Mouse (Mus musculus) kidney, embryonic 16.5 days (tissue): ENCODE results near the gene Nupr1l. TPM values are rescaled to one million over a fixed set of nuclear protein-coding genes. Genes with fewer than 3 reads are reported as not detected.
"Not testable (repeated sequence)": the region's sequence is repeated elsewhere in the genome, so short reads cannot be mapped to it uniquely, and the experiment has no call there.

Experiments
- ATAC-seq: fragments of 200-750 bp; cut with Nextera tagmentation; 2 replicates; pipeline ENCODE4 v1.8.0; 2017; ENCODE audit warnings: moderate TSS enrichment; ENCODE audit not compliant: low FRiP score, low TSS enrichment
- H3K27ac ChIP-seq: fragments of 300-500 bp; sonication (generic); 2 replicates; pipeline ENCODE4 v1.5.1; 2014; ENCODE audit warnings: low read length
- H3K27me3 ChIP-seq: fragments of 300-500 bp; sonication (generic); 2 replicates; pipeline ENCODE4 v1.6.1; 2014; ENCODE audit warnings: low read length, control low read depth, mixed read lengths; ENCODE audit not compliant: insufficient read depth
- H3K36me3 ChIP-seq: fragments of 300-500 bp; sonication (generic); 2 replicates; pipeline ENCODE4 v1.6.1; 2014; ENCODE audit warnings: low read length, control low read depth, mixed read lengths; ENCODE audit not compliant: insufficient read depth
- H3K4me1 ChIP-seq: fragments of 300-500 bp; sonication (generic); 2 replicates; pipeline ENCODE4 v1.6.1; 2014; ENCODE audit warnings: low read length, control low read depth, mixed read lengths; ENCODE audit not compliant: insufficient read depth
- H3K4me2 ChIP-seq: fragments of 300-500 bp; sonication (generic); replicated peaks from 2 replicates; pipeline ENCODE4 v1.6.1; 2014; ENCODE audit warnings: low read depth, low read length
- H3K4me3 ChIP-seq: fragments of 300-500 bp; sonication (generic); 2 replicates; pipeline ENCODE4 v1.5.1; 2014; ENCODE audit warnings: mild to moderate bottlenecking, low read length
- H3K9ac ChIP-seq: fragments of 300-500 bp; sonication (generic); replicated peaks from 2 replicates; pipeline ENCODE4 v1.6.1; 2014; ENCODE audit warnings: low read length
- H3K9me3 ChIP-seq: fragments of 300-500 bp; sonication (generic); 2 replicates; pipeline ENCODE4 v1.6.1; 2016; ENCODE audit warnings: low read length, control low read depth
- WGBS: fragments of 180-500 bp; shearing (Covaris S2); extraction: QIAGEN DNeasy Blood & Tissue Kit; methylation state at CpG from one replicate; pipeline ENCODE4 v1.1.7; 2014; 5-methylcytosine and 5-hydroxymethylcytosine counted together
- polyA plus RNA-seq: library from polyadenylated mRNA; unstranded; fragments of >200 nt; fragmentation: Nextera tagmentation; extraction: Ambion mirVana; gene quantifications from 2 replicates; pipeline ENCODE4 v1.2.1, GENCODE M21; 2015

Gene Nupr1l
- polyA plus RNA-seq, 1 experiment from 2014 or later: 4.4 TPM

- no peaks in the 10 kb centered on the region for H3K36me3 ChIP-seq
Observed at GRCm38 (mm10) chr5:129909591-129909990, 1.3 kb downstream of the Nupr1l start.

GRCm38 (mm10) chr5:129914024-129914423, 5.7 kb downstream of the Nupr1l start:
- H3K4me1 ChIP-seq: peaks cover 1% of the 10 kb centered on the region
- no peaks in the 10 kb centered on the region for H3K27me3 ChIP-seq
- H3K36me3 ChIP-seq: no peaks in the 10 kb centered on the region
- no peaks in the 10 kb centered on the region for H3K9me3 ChIP-seq
- H3K9ac ChIP-seq: no peak overlapping the region
- no peak for ATAC-seq
- H3K4me3 ChIP-seq: no peak overlapping the region
- no peak overlapping the region for H3K4me2 ChIP-seq
- no peak overlapping the region for H3K27ac ChIP-seq
- 46% methylated on average over 2 of the region's 2 CpGs for WGBS

More at GRCm38 (mm10) chr5:129909591-129909990, 1.3 kb downstream of the Nupr1l start:
- Histone ChIP-seq H3K4me3 (no peak overlapping the region), H3K27me3 (no peaks in the 10 kb centered on the region), H3K9ac (no peak overlapping the region), H3K27ac (no peak overlapping the region), H3K4me1 (peaks cover 11% of the 10 kb centered on the region), H3K4me2 (no peak overlapping the region), H3K9me3 (no peaks in the 10 kb centered on the region)
- WGBS: 78% methylated on average over 7 of the region's 7 CpGs
- ATAC-seq: no peak

- H3K36me3 ChIP-seq, H3K9me3 ChIP-seq, H3K4me2 ChIP-seq, H3K27me3 ChIP-seq, H3K4me1 ChIP-seq, H3K4me3 ChIP-seq, H3K27ac ChIP-seq, ATAC-seq, H3K9ac ChIP-seq: not testable (repeated sequence)
- 84% methylated on average over 11 of the region's 11 CpGs for WGBS
Observed at GRCm38 (mm10) chr5:129915491-129915890, 7.2 kb downstream of the Nupr1l start.

DNA sequence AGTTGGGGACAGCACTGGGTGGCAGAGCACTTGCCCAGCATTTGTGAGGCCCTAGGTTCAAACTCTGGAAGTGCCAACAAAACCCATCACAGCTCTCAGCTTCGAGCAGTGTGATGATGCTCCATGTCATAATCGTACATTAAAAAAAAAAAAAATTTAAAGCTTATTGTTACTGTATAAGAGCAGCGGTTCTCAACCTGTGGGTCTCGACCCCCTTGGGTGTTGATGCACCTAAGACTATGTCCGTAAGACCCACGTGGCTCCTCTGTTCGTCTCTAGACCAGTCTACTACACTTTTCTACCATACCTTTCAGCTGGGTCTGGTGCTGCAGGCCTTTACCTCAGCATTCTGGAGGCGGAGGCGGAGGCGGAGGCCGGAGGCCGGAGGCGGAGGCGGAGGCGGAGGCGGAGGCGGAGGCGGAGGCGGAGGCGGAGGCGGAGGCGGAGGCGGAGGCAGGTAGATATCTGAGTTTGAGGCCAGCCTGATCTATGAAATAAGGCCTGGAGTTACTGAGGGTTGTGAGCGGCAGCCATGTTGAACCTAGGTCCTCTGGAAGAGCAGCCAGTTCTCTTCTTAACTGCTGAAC, 9.8 kb downstream of the Nupr1l start:
- no peak overlapping the region for H3K4me3 ChIP-seq
- WGBS: 91% methylated on average over 24 of the region's 24 CpGs

DNA sequence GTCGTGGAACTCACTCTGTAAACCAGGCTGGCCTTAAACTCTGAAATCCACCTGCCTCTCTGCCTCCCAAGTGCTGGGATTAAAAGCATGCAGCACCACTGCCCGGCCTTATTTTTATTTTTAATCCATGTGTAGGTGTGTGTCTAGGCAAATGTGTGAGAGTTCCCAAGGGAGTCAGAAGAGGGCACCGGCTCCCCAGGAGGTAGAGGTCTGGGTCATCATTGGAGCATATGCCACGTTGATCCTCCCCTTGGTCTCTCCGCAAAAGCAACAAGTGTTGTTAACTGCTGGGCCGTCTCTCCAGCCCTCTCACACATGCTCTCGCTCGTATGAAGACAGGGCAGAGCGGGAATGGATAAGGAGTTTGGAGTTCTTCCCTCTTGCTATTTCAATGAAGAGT, 10.4 kb downstream of the Nupr1l start:
- Histone ChIP-seq H3K9me3 (no peaks in the 10 kb centered on the region), H3K9ac (no peak overlapping the region), H3K4me1 (no peaks in the 10 kb centered on the region), H3K4me3 (no peak overlapping the region), H3K4me2 (no peak overlapping the region), H3K36me3 (no peaks in the 10 kb centered on the region), H3K27me3 (no peaks in the 10 kb centered on the region), H3K27ac (no peak overlapping the region)
- WGBS: 81% methylated on average over 9 of the region's 9 CpGs
- no peak for ATAC-seq

More for the DNA sequence above, 9.8 kb downstream of the Nupr1l start:
- no peak overlapping the region for H3K9ac ChIP-seq
- H3K4me2 ChIP-seq: no peak overlapping the region
- ATAC-seq: no peak
- H3K9me3 ChIP-seq: no peaks in the 10 kb centered on the region
- no peaks in the 10 kb centered on the region for H3K4me1 ChIP-seq
- no peak overlapping the region for H3K27ac ChIP-seq
- no peaks in the 10 kb centered on the region for H3K36me3 ChIP-seq
- H3K27me3 ChIP-seq: no peaks in the 10 kb centered on the region

DNA sequence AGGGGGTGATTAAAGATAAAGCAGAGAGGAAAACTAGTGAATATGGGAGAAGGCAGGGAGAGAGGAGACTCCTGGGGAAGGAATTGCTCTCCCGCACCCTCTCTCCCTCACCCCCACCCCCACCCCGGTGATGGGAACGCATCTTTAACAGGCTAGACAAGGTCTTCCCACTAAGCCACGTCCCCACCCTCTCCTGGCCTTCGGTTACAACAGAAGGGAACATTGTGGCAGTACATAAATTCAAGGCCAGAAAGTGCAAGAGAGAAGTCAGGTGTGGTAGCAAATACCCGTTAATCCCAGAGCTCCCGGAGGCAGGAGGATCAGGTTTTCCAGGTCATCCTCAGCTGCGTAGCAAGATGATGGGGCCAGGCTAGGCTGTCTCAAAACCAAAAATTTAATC, 11.0 kb downstream of the Nupr1l start:
- Histone ChIP-seq H3K4me3 (no peak overlapping the region), H3K36me3 (no peaks in the 10 kb centered on the region), H3K4me1 (no peaks in the 10 kb centered on the region), H3K9me3 (no peaks in the 10 kb centered on the region), H3K9ac (no peak overlapping the region), H3K27me3 (no peaks in the 10 kb centered on the region), H3K27ac (no peak overlapping the region), H3K4me2 (no peak overlapping the region)
- WGBS: 54% methylated on average over 8 of the region's 8 CpGs
- no peak for ATAC-seq

DNA sequence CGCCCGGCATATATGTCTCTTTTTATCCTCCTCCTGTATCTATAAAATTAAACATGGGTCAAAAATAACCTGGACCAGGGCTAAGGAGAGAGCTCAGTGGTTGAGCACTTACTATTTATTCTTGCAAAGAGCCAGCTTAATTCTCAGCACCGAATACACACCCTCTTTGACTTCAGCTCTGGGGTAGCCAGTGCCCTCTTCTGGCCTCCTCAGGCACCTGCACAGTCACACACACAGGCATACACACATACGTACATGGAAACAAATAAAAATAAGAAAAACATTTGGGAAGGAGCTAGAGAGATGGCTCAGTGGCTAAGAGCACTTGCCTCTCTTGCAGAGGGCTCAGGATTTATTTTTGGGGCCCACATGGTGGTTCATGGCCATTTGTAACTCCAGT, 13.6 kb downstream of the Nupr1l start:
- no peak overlapping the region for H3K27ac ChIP-seq
- H3K9ac ChIP-seq: no peak overlapping the region
- no peak overlapping the region for H3K4me2 ChIP-seq
- ATAC-seq: no peak
- H3K27me3 ChIP-seq: no peaks in the 10 kb centered on the region
- WGBS: 98% methylated on average over 4 of the region's 4 CpGs
- no peaks in the 10 kb centered on the region for H3K36me3 ChIP-seq
- no peak overlapping the region for H3K4me3 ChIP-seq
- no peaks in the 10 kb centered on the region for H3K9me3 ChIP-seq
- H3K4me1 ChIP-seq: no peaks in the 10 kb centered on the region

GRCm38 (mm10) chr5:129924820-129925452, 16.6 kb downstream of the Nupr1l start:
- Histone ChIP-seq H3K9me3 (no peaks in the 10 kb centered on the region), H3K4me1 (no peaks in the 10 kb centered on the region), H3K27ac (no peak overlapping the region), H3K27me3 (no peaks in the 10 kb centered on the region), H3K4me3 (no peak overlapping the region), H3K9ac (no peak overlapping the region), H3K4me2 (no peak overlapping the region), H3K36me3 (no peaks in the 10 kb centered on the region)
- ATAC-seq: no peak
- 82% methylated on average over 8 of the region's 8 CpGs for WGBS

GRCm38 (mm10) chr5:129925933-129926332, 17.6 kb downstream of the Nupr1l start:
- Histone ChIP-seq H3K27me3 (no peaks in the 10 kb centered on the region), H3K9me3 (no peaks in the 10 kb centered on the region), H3K4me3 (no peak overlapping the region), H3K4me1 (no peaks in the 10 kb centered on the region), H3K9ac (no peak overlapping the region), H3K36me3 (no peaks in the 10 kb centered on the region), H3K27ac (no peak overlapping the region), H3K4me2 (no peak overlapping the region)
- ATAC-seq: no peak
- 57% methylated on average over 5 of the region's 5 CpGs for WGBS
